Mouse (Mus musculus) forebrain, embryonic 12.5 days (tissue): ENCODE measurements around the gene Smco3. TPM values are rescaled to one million over a fixed set of nuclear protein-coding genes. Genes with fewer than 3 reads are reported as not detected.

Experiments used
- ATAC-seq: fragments of 200-750 bp; cut with Nextera tagmentation; 2 replicates; pipeline ENCODE4 v1.8.0; 2017; ENCODE audit warnings: moderate TSS enrichment; ENCODE audit not compliant: low FRiP score
- H3K27ac ChIP-seq: fragments of 300-500 bp; sonication (generic); 2 replicates; pipeline ENCODE4 v1.5.1; 2016; ENCODE audit warnings: mild to moderate bottlenecking
- H3K27me3 ChIP-seq: fragments of 300-500 bp; sonication (generic); 2 replicates; pipeline ENCODE4 v1.6.1; 2016; ENCODE audit warnings: mild to moderate bottlenecking
- H3K36me3 ChIP-seq: fragments of 300-500 bp; sonication (generic); replicated peaks from 2 replicates; pipeline ENCODE4 v1.6.1; 2016; ENCODE audit warnings: mild to moderate bottlenecking
- H3K4me1 ChIP-seq: fragments of 300-500 bp; sonication (generic); 2 replicates; pipeline ENCODE4 v1.6.1; 2016
- H3K4me2 ChIP-seq: fragments of 300-500 bp; sonication (generic); 2 replicates; pipeline ENCODE4 v1.6.1; 2016; ENCODE audit warnings: mild to moderate bottlenecking, moderate library complexity
- H3K4me3 ChIP-seq: fragments of 300-500 bp; sonication (generic); replicated peaks from 2 replicates; pipeline ENCODE4 v1.5.1; 2016; ENCODE audit warnings: mild to moderate bottlenecking
- H3K9ac ChIP-seq: fragments of 300-500 bp; sonication (generic); 2 replicates; pipeline ENCODE4 v1.6.1; 2016; ENCODE audit warnings: mild to moderate bottlenecking
- H3K9me3 ChIP-seq: fragments of 300-500 bp; sonication (generic); 2 replicates; pipeline ENCODE4 v1.6.1; 2016
- WGBS: fragments of 180-500 bp; shearing (Covaris S2); methylation state at CpG from one replicate; pipeline ENCODE4 v1.1.7; 2016; 5-methylcytosine and 5-hydroxymethylcytosine counted together
- polyA plus RNA-seq: library from polyadenylated mRNA; unstranded; fragments of >200 nt; fragmentation: Nextera tagmentation; extraction: Ambion mirVana; gene quantifications from 2 replicates; pipeline ENCODE4 v1.2.1, GENCODE M21; 2016

The Smco3 gene
- polyA plus RNA-seq, 1 experiment from 2014 or later = 0.52 TPM

GRCm38 (mm10) chr6:136857186-136857872 lies 22.1 kb upstream of the Smco3 start, which contains the start of gene Art4:
Art4 (minus strand) TSS chr6:136857733.
- H3K4me3 ChIP-seq = no peak within 1 kb of the TSS
- H3K4me2 ChIP-seq = no peak within 1 kb of the TSS
- no peak for ATAC-seq
- no peaks in the 10 kb centered on the region for H3K36me3 ChIP-seq
- H3K27ac ChIP-seq = no peak within 1 kb of the TSS
- H3K9me3 ChIP-seq = no peaks in the 10 kb centered on the region
- no peak within 1 kb of the TSS for H3K9ac ChIP-seq
- no peaks in the 10 kb centered on the region for H3K27me3 ChIP-seq
- 81% methylated on average over 18 of the region's 18 CpGs for WGBS
- H3K4me1 ChIP-seq = peaks cover 4% of the 10 kb centered on the region; the same call in 1 of the 2 replicates

GRCm38 (mm10) chr6:136856071-136856636 lies 20.9 kb upstream of the Smco3 start:
- H3K4me2 ChIP-seq = no peak overlapping the region

GRCm38 (mm10) chr6:136855183-136855582 lies 19.9 kb upstream of the Smco3 start:
- no peak overlapping the region for H3K4me3 ChIP-seq
- 73% methylated on average over 2 of the region's 2 CpGs for WGBS
- peaks cover 4% of the 10 kb centered on the region; the same call in 1 of the 2 replicates for H3K4me1 ChIP-seq
- H3K36me3 ChIP-seq = no peaks in the 10 kb centered on the region
- H3K9me3 ChIP-seq = no peaks in the 10 kb centered on the region
- no peak overlapping the region for H3K4me2 ChIP-seq
- no peak for ATAC-seq
- H3K27me3 ChIP-seq = no peaks in the 10 kb centered on the region
- no peak overlapping the region for H3K27ac ChIP-seq
- no peak overlapping the region for H3K9ac ChIP-seq

More at GRCm38 (mm10) chr6:136856071-136856636, 20.9 kb upstream of the Smco3 start:
- Histone ChIP-seq H3K36me3 (no peaks in the 10 kb centered on the region), H3K4me3 (no peak overlapping the region), H3K27me3 (no peaks in the 10 kb centered on the region), H3K9me3 (no peaks in the 10 kb centered on the region), H3K27ac (no peak overlapping the region), H3K4me1 (peaks cover 4% of the 10 kb centered on the region; the same call in 1 of the 2 replicates), H3K9ac (no peak overlapping the region)
- 67% methylated on average over 14 of the region's 14 CpGs for WGBS
- ATAC-seq = no peak

DNA sequence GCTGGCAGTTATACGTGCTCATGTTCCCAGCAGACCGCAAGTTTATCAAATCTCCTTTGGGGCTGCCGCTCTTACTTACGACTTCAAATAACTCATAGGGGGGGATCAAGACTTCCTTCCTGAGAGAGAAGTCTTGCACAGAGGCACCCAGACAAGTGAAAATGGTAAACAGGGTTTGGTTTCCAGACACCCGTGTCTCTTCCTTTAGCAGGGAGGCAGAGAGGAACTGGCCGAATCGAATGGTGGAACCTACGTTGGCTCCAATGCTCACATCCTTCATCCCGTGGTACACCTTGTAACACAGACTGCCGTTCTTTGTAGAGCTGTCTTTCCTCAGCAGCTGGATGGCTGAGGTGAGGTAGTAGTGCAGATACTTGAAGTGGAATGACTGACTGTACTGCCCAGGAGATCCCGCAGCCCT lies 19.1 kb upstream of the Smco3 start:
- Histone ChIP-seq H3K4me1 (peaks cover 4% of the 10 kb centered on the region; the same call in 1 of the 2 replicates), H3K4me3 (no peak overlapping the region), H3K9ac (no peak overlapping the region), H3K27ac (no peak overlapping the region), H3K27me3 (no peaks in the 10 kb centered on the region), H3K4me2 (no peak overlapping the region), H3K36me3 (no peaks in the 10 kb centered on the region), H3K9me3 (no peaks in the 10 kb centered on the region)
- no peak for ATAC-seq
- 91% methylated on average over 11 of the region's 11 CpGs for WGBS

DNA sequence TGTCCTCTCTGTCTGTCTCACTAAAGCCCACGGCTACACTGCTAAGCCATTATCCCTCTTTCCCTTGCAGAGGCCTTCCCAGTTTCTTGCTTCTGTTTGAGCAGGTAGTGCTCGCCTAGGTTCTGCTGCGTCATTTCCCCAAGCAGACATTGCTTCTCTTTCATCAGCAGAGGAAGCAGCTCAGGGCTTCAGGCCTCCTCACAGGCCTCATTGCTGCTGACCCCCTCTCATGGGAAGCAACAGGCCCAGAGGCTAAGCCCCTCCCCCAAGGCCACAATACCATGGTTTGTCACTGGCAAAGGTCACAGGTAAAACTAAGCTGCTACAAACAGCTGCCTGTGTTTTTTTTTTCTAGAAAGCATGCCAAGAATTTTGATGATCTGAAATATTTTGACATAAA lies 17.5 kb upstream of the Smco3 start:
- H3K27ac ChIP-seq = 0 out of 2 replicates have a peak overlapping the region, but pooled peaks have one; percentile 25
- no peak overlapping the region for H3K4me2 ChIP-seq
- H3K9me3 ChIP-seq = no peaks in the 10 kb centered on the region
- H3K9ac ChIP-seq = no peak overlapping the region
- H3K27me3 ChIP-seq = no peaks in the 10 kb centered on the region
- no peak for ATAC-seq
- H3K4me1 ChIP-seq = peaks cover 4% of the 10 kb centered on the region; the same call in 1 of the 2 replicates
- H3K4me3 ChIP-seq = no peak overlapping the region
- WGBS = 53% methylated on average over 3 of the region's 3 CpGs
- H3K36me3 ChIP-seq = no peaks in the 10 kb centered on the region

DNA sequence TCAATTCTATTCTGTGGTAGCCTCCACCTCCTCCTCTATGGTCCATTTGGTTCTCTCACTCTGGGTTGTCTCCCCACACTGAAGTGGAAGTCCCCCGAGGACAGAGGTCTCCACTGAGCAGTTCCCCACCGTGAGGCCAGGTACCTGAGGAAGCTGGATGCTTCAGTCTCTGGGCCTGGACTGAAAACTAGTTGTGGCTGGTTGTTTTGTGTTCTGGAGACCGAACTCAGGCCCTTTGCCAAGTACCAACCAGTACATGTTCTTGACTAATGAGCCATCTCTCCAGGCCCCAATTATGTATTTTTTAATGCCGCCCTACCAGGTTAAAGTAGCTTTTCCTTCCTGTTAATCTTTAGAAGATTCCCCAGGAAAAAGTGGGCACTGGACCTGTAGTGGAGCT lies 17.1 kb upstream of the Smco3 start:
- no peak for ATAC-seq
- 79% methylated on average over 4 of the region's 4 CpGs for WGBS
- Histone ChIP-seq H3K9me3 (no peaks in the 10 kb centered on the region), H3K36me3 (no peaks in the 10 kb centered on the region), H3K4me2 (no peak overlapping the region), H3K9ac (no peak overlapping the region), H3K27ac (no peak overlapping the region), H3K4me1 (peaks cover 4% of the 10 kb centered on the region; the same call in 1 of the 2 replicates), H3K27me3 (no peaks in the 10 kb centered on the region), H3K4me3 (no peak overlapping the region)

GRCm38 (mm10) chr6:136850267-136850666 lies 15.0 kb upstream of the Smco3 start:
- ATAC-seq = no peak
- 86% methylated on average over 6 of the region's 6 CpGs for WGBS
- Histone ChIP-seq H3K4me3 (no peak overlapping the region), H3K27ac (no peak overlapping the region), H3K27me3 (no peaks in the 10 kb centered on the region), H3K36me3 (no peaks in the 10 kb centered on the region), H3K9ac (no peak overlapping the region), H3K4me1 (peaks cover 4% of the 10 kb centered on the region; the same call in 1 of the 2 replicates), H3K9me3 (no peaks in the 10 kb centered on the region), H3K4me2 (no peak overlapping the region)

DNA sequence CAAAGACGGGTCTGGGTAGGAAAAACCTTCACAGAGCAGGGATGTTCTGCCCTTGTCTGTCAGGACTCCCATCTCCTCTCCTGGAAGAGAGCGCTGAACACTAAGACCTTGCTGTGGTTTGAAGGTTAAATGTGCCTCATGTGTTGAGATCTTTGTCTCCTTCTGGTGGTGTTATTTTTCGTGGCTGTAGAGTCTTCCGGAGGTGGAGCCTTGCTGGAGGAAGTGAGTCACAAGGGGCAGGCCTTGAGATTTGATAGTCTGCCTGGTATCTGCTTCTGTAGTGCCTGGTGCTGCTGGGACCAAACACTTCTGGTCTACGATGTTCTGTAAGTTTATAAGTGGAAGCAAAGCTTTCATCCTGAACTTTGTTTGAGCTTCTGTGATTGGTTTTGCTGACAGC lies 13.7 kb upstream of the Smco3 start:
- Histone ChIP-seq H3K9me3 (no peaks in the 10 kb centered on the region), H3K27ac (no peak overlapping the region), H3K36me3 (no peaks in the 10 kb centered on the region), H3K9ac (no peak overlapping the region), H3K27me3 (no peaks in the 10 kb centered on the region), H3K4me3 (no peak overlapping the region), H3K4me2 (no peak overlapping the region), H3K4me1 (peaks cover 4% of the 10 kb centered on the region; the same call in 1 of the 2 replicates)
- 89% methylated on average over 5 of the region's 5 CpGs for WGBS
- no peak for ATAC-seq

DNA sequence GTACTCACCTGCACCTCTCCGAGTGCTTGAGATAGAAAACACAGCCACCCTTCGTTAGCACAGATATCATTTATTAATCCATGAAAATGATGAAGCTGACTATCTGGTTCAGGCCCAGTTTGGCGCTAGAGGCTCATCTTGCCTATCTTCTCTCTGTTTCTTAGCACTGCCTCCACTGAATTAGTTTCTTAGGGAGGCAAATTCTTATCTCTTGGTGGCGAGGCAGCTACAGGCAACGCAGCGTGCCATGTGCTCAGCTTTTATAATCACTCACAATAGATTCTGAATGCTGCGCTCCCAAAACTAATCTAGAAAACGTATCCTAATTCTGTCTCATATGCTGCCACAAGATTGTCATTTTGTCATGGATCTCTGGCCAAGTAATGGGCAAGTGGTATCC lies 13.1 kb upstream of the Smco3 start:
- Histone ChIP-seq H3K9ac (no peak overlapping the region), H3K4me2 (no peak overlapping the region), H3K9me3 (no peaks in the 10 kb centered on the region), H3K27ac (no peak overlapping the region), H3K4me3 (no peak overlapping the region), H3K27me3 (no peaks in the 10 kb centered on the region), H3K36me3 (no peaks in the 10 kb centered on the region), H3K4me1 (peaks cover 4% of the 10 kb centered on the region; the same call in 1 of the 2 replicates)
- WGBS = 89% methylated on average over 8 of the region's 8 CpGs
- ATAC-seq = no peak

GRCm38 (mm10) chr6:136847790-136848189 lies 12.5 kb upstream of the Smco3 start:
- Histone ChIP-seq H3K36me3 (no peaks in the 10 kb centered on the region), H3K27ac (no peak overlapping the region), H3K27me3 (no peaks in the 10 kb centered on the region), H3K9me3 (no peaks in the 10 kb centered on the region), H3K9ac (no peak overlapping the region), H3K4me3 (no peak overlapping the region), H3K4me1 (peaks cover 3% of the 10 kb centered on the region; the same call in 1 of the 2 replicates), H3K4me2 (no peak overlapping the region)
- WGBS = 23% methylated on average over 2 of the region's 2 CpGs
- no peak for ATAC-seq

DNA sequence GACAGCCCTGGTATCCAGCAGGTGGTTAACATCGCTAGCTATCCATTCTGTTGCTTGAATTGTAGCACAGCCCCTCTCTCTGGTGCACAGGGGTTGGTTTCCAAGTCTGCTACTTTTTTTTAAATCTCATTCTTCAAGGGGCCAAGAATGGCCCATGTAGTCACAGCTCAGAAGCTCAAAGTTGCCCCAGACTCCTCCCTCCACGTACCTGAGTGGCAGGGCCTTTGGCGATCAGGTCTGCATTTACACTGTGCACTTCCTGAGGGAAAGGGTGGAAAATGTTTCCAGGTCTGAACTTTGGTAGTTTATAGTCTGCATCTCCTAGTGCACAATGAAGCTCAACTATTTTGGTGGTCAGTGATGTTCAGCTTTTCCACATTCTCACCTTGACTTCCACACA lies 12.0 kb upstream of the Smco3 start:
- WGBS = 95% methylated on average over 3 of the region's 3 CpGs
- Histone ChIP-seq H3K4me1 (no peaks in the 10 kb centered on the region), H3K4me3 (no peak overlapping the region), H3K9ac (no peak overlapping the region), H3K9me3 (no peaks in the 10 kb centered on the region), H3K4me2 (no peak overlapping the region), H3K27ac (no peak overlapping the region), H3K27me3 (no peaks in the 10 kb centered on the region), H3K36me3 (no peaks in the 10 kb centered on the region)
- ATAC-seq = no peak

DNA sequence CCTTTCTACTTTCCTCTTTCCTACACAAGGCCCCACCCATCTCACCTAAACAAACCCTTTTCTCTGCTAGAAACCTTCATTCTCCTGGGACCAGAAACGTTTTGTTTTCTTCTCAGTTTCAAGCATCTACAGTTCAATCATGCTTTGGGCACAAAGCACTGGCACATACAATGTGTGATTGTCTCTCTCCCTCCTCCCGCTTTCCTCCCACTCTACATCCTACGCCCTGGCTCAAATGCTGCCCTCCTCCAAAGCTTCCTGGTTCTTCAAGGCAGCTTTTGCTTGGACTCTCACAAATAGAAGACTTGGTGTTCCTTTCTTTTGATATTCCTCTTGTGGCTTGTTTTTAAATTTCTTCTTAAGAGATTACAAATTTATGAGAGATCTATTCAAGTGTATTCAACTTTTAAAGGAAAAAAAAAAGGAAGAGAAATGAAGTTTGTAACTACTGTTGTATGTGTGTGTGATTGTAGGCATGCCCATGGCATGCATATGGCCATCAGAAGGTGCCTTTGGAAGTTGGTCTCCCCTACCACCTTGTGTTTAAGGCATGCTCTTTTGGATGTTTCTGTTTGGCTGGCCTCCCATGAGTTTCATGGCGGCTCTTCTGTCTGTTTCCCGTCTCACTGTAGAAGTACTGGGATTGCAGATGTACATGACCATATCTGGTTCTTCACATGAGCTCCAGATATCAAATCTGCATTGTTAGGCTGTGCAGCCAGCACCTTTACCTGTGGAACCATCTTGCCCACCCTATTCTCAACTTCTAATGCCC lies 10.6 kb upstream of the Smco3 start:
- no peak for ATAC-seq
- no peaks in the 10 kb centered on the region for H3K9me3 ChIP-seq
- H3K36me3 ChIP-seq = no peaks in the 10 kb centered on the region
- WGBS = 73% methylated on average over 5 of the region's 5 CpGs
- H3K4me3 ChIP-seq = no peak overlapping the region
- no peaks in the 10 kb centered on the region for H3K27me3 ChIP-seq
- no peak overlapping the region for H3K9ac ChIP-seq
- no peak overlapping the region for H3K4me2 ChIP-seq
- no peak overlapping the region for H3K27ac ChIP-seq
- H3K4me1 ChIP-seq = no peaks in the 10 kb centered on the region
